Mouse (Mus musculus) embryonic fibroblast, embryonic 13.5 days (primary cell): Measurements from ENCODE around the gene Amer2.

Experiments
- CTCF ChIP-seq: IDR thresholded peaks from 2 replicates; pipeline ENCODE4 v1.5.1; 2011; ENCODE audit warnings: mild to moderate bottlenecking, control low read depth, low read length, moderate library complexity, borderline replicate concordance; ENCODE audit not compliant: insufficient read depth
- POLR2A ChIP-seq: IDR thresholded peaks from 2 replicates; pipeline ENCODE4 v1.6.1; 2011; ENCODE audit warnings: low read depth, mild to moderate bottlenecking, control low read depth, low read length, moderate library complexity

- TF ChIP-seq POLR2A: no peak
- TF ChIP-seq CTCF: no peak
These were observed 11.2 kb downstream of the Amer2 start for GRCm38 (mm10) chr14:60384269-60384668.
